Mouse (Mus musculus): Measurements from ENCODE around the gene D6Ertd527e. TPM values are rescaled to one million over a fixed set of nuclear protein-coding genes. Genes with fewer than 3 reads are reported as not detected.

The D6Ertd527e gene
- polyA plus RNA-seq, 1 experiment from 2014 or later, result not detected

DNA sequence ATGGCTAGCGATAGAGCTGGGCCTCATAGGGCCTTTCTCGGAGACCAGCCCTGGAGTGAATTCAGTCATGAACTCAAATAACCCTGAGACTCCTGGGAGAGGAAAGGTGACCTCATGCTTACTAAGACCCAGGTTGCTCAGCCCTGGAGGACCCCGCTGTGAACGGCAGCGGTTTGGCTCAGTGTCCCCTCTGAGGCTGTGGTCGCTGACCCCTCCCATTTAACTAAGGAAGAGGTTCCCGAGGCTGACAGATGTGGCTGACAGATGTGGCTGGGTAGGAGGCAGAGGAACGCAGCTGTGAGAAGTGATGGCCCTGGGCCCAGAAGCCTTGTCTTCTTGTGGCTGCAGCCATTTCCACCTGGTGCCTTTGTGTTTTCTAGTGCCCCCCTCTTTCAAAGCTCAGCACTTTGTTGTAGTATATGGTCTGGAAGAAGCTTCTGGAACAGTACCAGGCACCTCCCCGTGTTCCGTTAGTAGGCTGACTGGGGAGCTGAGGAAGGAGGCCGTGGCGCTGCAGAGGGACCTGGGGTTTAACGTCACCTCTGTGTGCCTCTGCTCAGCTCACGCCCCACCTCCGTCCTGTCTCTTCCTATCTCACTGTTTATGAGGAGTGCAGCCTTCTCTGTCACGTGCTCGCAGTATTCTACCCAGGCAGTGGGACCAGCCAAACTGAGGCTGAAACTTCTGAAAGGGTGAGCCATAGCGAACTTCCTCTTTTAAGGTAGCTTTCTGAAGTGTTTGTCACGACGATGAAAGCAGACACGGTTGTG is 48.1 kb downstream of the D6Ertd527e start:
- 80% methylated on average over 21 of the region's 21 CpGs for WGBS
- Histone ChIP-seq H3K4me2 (ENCODE audit: low read depth, low read length) (no peak overlapping the region), H3K27me3 (ENCODE audit: control insufficient read depth, insufficient read depth, low read length) (no peaks in the 10 kb centered on the region), H3K27ac (ENCODE audit: low read depth, low read length) (no peak overlapping the region), H3K4me3 (ENCODE audit: low read depth, low read length) (no peak overlapping the region), H3K9ac (replicated peaks; ENCODE audit: low read depth, low read length) (no peak overlapping the region), H3K4me1 (ENCODE audit: control insufficient read depth, insufficient read depth, low read length) (no peaks in the 10 kb centered on the region), H3K9me3 (ENCODE audit: control insufficient read depth, low read length) (no peaks in the 10 kb centered on the region), H3K36me3 (ENCODE audit: control insufficient read depth, insufficient read depth, low read length) (no peaks in the 10 kb centered on the region)
- no peak for ATAC-seq (ENCODE audit: low read depth)

DNA sequence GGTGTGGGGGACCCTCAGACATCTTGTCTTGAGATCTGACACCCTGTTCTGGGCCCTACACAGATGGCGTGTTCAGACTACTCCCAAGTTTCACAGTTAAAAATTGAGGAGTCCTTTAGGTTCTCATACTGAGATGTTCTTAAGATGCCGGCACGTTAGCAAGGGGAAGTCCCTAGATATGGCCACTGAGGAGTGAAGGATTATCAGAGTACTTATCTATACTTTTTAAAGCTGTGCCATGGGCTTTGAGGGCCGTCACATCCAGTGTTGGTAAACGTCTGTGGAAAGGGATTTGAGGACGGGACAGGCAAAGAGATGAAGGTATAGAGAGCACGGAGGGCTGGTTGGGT is 48.7 kb downstream of the D6Ertd527e start:
- WGBS, result 93% methylated on average over 7 of the region's 7 CpGs
- ATAC-seq (ENCODE audit: low read depth), result no peak
- Histone ChIP-seq H3K9me3 (ENCODE audit: control insufficient read depth, low read length) (no peaks in the 10 kb centered on the region), H3K27me3 (ENCODE audit: control insufficient read depth, insufficient read depth, low read length) (no peaks in the 10 kb centered on the region), H3K9ac (replicated peaks; ENCODE audit: low read depth, low read length) (no peak overlapping the region), H3K4me1 (ENCODE audit: control insufficient read depth, insufficient read depth, low read length) (no peaks in the 10 kb centered on the region), H3K4me3 (ENCODE audit: low read depth, low read length) (no peak overlapping the region), H3K36me3 (ENCODE audit: control insufficient read depth, insufficient read depth, low read length) (no peaks in the 10 kb centered on the region), H3K27ac (ENCODE audit: low read depth, low read length) (no peak overlapping the region), H3K4me2 (ENCODE audit: low read depth, low read length) (no peak overlapping the region)

- Histone ChIP-seq H3K4me3 (ENCODE audit: low read depth, low read length) (no peak overlapping the region), H3K4me1 (ENCODE audit: control insufficient read depth, insufficient read depth, low read length) (no peaks in the 10 kb centered on the region), H3K9ac (replicated peaks; ENCODE audit: low read depth, low read length) (no peak overlapping the region), H3K27ac (ENCODE audit: low read depth, low read length) (no peak overlapping the region), H3K4me2 (ENCODE audit: low read depth, low read length) (no peak overlapping the region), H3K9me3 (ENCODE audit: control insufficient read depth, low read length) (no peaks in the 10 kb centered on the region), H3K27me3 (ENCODE audit: control insufficient read depth, insufficient read depth, low read length) (no peaks in the 10 kb centered on the region), H3K36me3 (ENCODE audit: control insufficient read depth, insufficient read depth, low read length) (no peaks in the 10 kb centered on the region)
- WGBS, result 85% methylated on average over 3 of the region's 3 CpGs
- ATAC-seq (ENCODE audit: low read depth), result no peak
Measured at GRCm38 (mm10) chr6:87153836-87154235, 49.3 kb downstream of the D6Ertd527e start.

- H3K9me3 ChIP-seq (ENCODE audit: control insufficient read depth, low read length), result no peaks in the 10 kb centered on the region
- H3K4me1 ChIP-seq (ENCODE audit: control insufficient read depth, insufficient read depth, low read length), result no peaks in the 10 kb centered on the region
- no peak overlapping the region for H3K4me3 ChIP-seq (ENCODE audit: low read depth, low read length)
- H3K4me2 ChIP-seq (ENCODE audit: low read depth, low read length), result no peak overlapping the region
- H3K27ac ChIP-seq (ENCODE audit: low read depth, low read length), result no peak overlapping the region
- H3K27me3 ChIP-seq (ENCODE audit: control insufficient read depth, insufficient read depth, low read length), result no peaks in the 10 kb centered on the region
- no peak for ATAC-seq (ENCODE audit: low read depth)
- H3K36me3 ChIP-seq (ENCODE audit: control insufficient read depth, insufficient read depth, low read length), result no peaks in the 10 kb centered on the region
- no peak overlapping the region for H3K9ac ChIP-seq (replicated peaks; ENCODE audit: low read depth, low read length)
- WGBS, result 58% methylated on average over 7 of the region's 7 CpGs
Measured at GRCm38 (mm10) chr6:87158062-87158623, 53.6 kb downstream of the D6Ertd527e start.

DNA sequence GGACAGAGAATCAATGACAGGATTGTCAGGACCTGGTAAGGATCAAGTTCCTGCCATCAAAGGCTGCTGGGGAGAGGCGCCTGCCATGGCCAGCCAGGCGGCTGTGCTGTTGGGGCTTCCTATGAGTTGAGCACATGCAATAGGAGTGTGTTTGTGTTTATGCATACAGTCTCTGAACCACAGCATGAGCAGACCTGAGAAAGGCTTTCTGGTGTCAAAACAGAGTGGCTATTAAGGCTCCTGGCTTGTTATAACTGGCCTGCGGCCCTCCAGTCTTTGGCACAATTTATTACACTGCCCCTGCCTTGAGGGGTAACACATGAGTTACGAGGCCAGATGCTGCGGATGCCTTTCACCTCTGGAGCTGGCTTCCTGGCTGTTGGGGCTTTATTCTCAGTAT is 55.6 kb downstream of the D6Ertd527e start:
- H3K27ac ChIP-seq (ENCODE audit: low read depth, low read length), result no peak overlapping the region
- H3K27me3 ChIP-seq (ENCODE audit: control insufficient read depth, insufficient read depth, low read length), result no peaks in the 10 kb centered on the region
- ATAC-seq (ENCODE audit: low read depth), result no peak
- H3K9me3 ChIP-seq (ENCODE audit: control insufficient read depth, low read length), result no peaks in the 10 kb centered on the region
- no peak overlapping the region for H3K9ac ChIP-seq (replicated peaks; ENCODE audit: low read depth, low read length)
- 69% methylated on average over 5 of the region's 5 CpGs for WGBS
- H3K4me2 ChIP-seq (ENCODE audit: low read depth, low read length), result no peak overlapping the region
- H3K36me3 ChIP-seq (ENCODE audit: control insufficient read depth, insufficient read depth, low read length), result no peaks in the 10 kb centered on the region
- no peak overlapping the region for H3K4me3 ChIP-seq (ENCODE audit: low read depth, low read length)
- H3K4me1 ChIP-seq (ENCODE audit: control insufficient read depth, insufficient read depth, low read length), result no peaks in the 10 kb centered on the region

- no peaks in the 10 kb centered on the region for H3K9me3 ChIP-seq (ENCODE audit: control insufficient read depth, low read length)
- no peak overlapping the region for H3K4me3 ChIP-seq (ENCODE audit: low read depth, low read length)
- H3K4me1 ChIP-seq (ENCODE audit: control insufficient read depth, insufficient read depth, low read length), result 0 out of 2 replicates have a peak, but pooled peaks cover 4% of the 10 kb centered on the region
- peak overlapping the region; percentile 45 for H3K27ac ChIP-seq (ENCODE audit: low read depth, low read length)
- H3K4me2 ChIP-seq (ENCODE audit: low read depth, low read length), result no peak overlapping the region
- no peak; the same call in 1 of the 2 replicates for ATAC-seq (ENCODE audit: low read depth)
- no peak overlapping the region for H3K9ac ChIP-seq (replicated peaks; ENCODE audit: low read depth, low read length)
- WGBS, result 60% methylated on average over 12 of the region's 12 CpGs
- no peaks in the 10 kb centered on the region for H3K36me3 ChIP-seq (ENCODE audit: control insufficient read depth, insufficient read depth, low read length)
- H3K27me3 ChIP-seq (ENCODE audit: control insufficient read depth, insufficient read depth, low read length), result no peaks in the 10 kb centered on the region
Measured at GRCm38 (mm10) chr6:87161391-87162263, 57.1 kb downstream of the D6Ertd527e start.

Other genes starting within 250 kb of the D6Ertd527e start
- 147 and 163 TPM in 2 replicates for gene Nfu1, start 95.5 kb upstream of the D6Ertd527e start, polyA plus RNA-seq (2014; fragmentation: Nextera tagmentation; extraction: Ambion mirVana)
- 32.3 and 33.4 TPM in 2 replicates for gene Gfpt1, start 61.9 kb upstream of the D6Ertd527e start, polyA plus RNA-seq (2014; fragmentation: Nextera tagmentation; extraction: Ambion mirVana)
- 6.3 and 6.5 TPM in 2 replicates for gene Antxr1, start 231.1 kb downstream of the D6Ertd527e start, polyA plus RNA-seq (2014; fragmentation: Nextera tagmentation; extraction: Ambion mirVana)
- not detected in 2 replicates for gene Gkn1, start 246.2 kb downstream of the D6Ertd527e start, polyA plus RNA-seq (2014; fragmentation: Nextera tagmentation; extraction: Ambion mirVana)